Mouse (Mus musculus): ENCODE data around the gene Cpsf6.

DNA sequence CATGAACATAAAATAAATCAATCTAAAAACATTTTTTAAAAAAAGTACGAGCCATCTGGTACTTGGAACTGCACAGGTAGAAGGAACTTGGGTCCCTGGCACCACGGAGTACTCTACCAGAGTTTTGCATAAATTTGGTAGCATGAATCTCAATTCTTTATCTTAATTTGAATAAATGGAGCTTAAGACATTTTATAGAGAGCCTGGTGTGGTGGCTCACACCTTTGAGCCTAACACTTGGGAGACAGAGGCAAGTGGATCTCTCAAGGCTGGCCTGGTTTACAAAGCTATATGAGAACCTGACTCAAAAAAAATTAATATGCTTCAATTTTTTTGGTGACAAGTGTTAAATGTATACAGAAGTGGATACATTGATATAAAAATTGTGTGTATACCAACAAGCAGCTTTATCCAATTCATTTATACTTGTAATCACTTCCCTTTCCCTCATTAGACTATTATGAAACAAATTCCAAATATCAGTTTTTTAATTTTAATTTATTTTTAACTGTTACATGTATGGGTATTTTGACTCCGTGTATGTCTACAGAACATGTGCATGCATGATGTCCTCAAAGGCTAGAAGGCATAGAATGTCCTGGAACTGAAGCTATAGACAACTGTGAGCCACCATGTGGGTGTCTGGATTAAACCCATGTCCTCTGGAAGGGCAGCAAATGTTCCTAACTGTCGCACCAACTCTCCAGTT is 20.6 kb upstream of the Cpsf6 start:
- no peak for TF ChIP-seq CTCF (IDR thresholded peaks at IDR 0.05; ENCODE audit: borderline replicate concordance, extremely low read depth, insufficient read depth, insufficient read length)
- TF ChIP-seq POLR2A (IDR thresholded peaks at IDR 0.05; ENCODE audit: borderline replicate concordance, extremely low read depth, insufficient read depth, insufficient read length, poor library complexity, severe bottlenecking), result no peak
